Mouse (Mus musculus): Measurements from ENCODE around the gene Lrrc7.

DNA sequence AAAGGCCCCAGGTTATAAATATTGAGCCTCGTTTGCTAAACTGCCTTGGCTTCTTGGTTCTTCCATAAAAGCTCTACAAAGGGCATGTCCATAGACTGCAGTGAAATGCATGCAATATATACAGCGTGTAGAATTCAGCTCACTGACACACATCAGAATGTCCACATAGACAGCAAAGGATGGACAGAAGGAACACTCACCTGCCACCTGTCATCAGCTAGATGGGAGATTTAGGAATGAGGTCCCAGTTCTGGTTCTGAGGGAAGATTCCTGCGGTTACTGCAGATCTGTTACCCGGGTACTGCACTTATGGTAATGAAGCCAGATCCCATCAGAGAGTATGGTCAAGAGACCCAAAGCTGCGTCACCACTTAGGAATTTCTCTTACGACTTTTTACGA lies 494.1 kb downstream of the Lrrc7 start:
- TF ChIP-seq POLR2A (IDR thresholded peaks at IDR 0.05; ENCODE audit: insufficient read depth, low read depth, low read length), result no peak
- no peak for TF ChIP-seq CTCF (IDR thresholded peaks at IDR 0.05; ENCODE audit: insufficient read depth, low read depth, low read length)

Measured in olfactory bulb, adult 2 months (tissue).